ENCODE assay signal across 9 mouse cellular contexts in genomic region chr17:71127464-71128110, GRCm38 (mm10). TPM values are rescaled to one million over a fixed set of nuclear protein-coding genes. Genes with fewer than 3 reads are reported as not detected.
DNase-seq lines count a peak whose midpoint lies in the region; ATAC-seq lines count a peak whose summit lies in the region.
"Had no signal": no experiment of that assay in that cellular context is flagged by ENCODE, and none has a peak within 500 bp of the region (broad histone marks: within the 10 kb centered on the region; RNA-seq: fewer than 3 reads in every experiment).

No protein-coding gene starts in this region.

- intact Hi-C loops in gastrocnemius, postnatal 14 days (cut with DNase I; ENCODE audit: low total_unique reads): no loop called here

- H3K36me3 ChIP-seq in kidney, embryonic 15.5 days: no peaks in the 10 kb centered on the region
- H3K36me3 ChIP-seq in lung, embryonic 16.5 days (ENCODE audit: control insufficient read depth, insufficient read depth, low read length): no peaks in the 10 kb centered on the region
- H3K36me3 ChIP-seq in midbrain, embryonic 13.5 days: no peaks in the 10 kb centered on the region
- H3K36me3 ChIP-seq: neural tube, embryonic 15.5 days had no signal

- 44% methylated on average over 7 of the region's 7 CpGs for WGBS in kidney, embryonic 15.5 days
- WGBS in lung, embryonic 16.5 days: 28% methylated on average over 7 of the region's 7 CpGs
- 85% methylated on average over 7 of the region's 7 CpGs for WGBS in midbrain, embryonic 13.5 days

- no peak overlapping the region for H3K9ac ChIP-seq in kidney, embryonic 15.5 days
- no peak overlapping the region; the same call in 1 of the 2 replicates for H3K9ac ChIP-seq in lung, embryonic 16.5 days (ENCODE audit: low read length)
- H3K9ac ChIP-seq in midbrain, embryonic 13.5 days (replicated peaks): no peak overlapping the region
- H3K9ac ChIP-seq: neural tube, embryonic 15.5 days had no signal

- H3K27ac ChIP-seq in kidney, embryonic 15.5 days: peak overlapping the region; percentile 89
- H3K27ac ChIP-seq in lung, embryonic 16.5 days (ENCODE audit: low read length): peak overlapping the region; percentile 80
- no peak overlapping the region for H3K27ac ChIP-seq in midbrain, embryonic 13.5 days
- H3K27ac ChIP-seq: neural tube, embryonic 15.5 days had no signal

- H3K4me2 ChIP-seq in kidney, embryonic 15.5 days: no peak overlapping the region
- no peak overlapping the region for H3K4me2 ChIP-seq in lung, embryonic 16.5 days (ENCODE audit: low read depth, low read length)
- H3K4me2 ChIP-seq in midbrain, embryonic 13.5 days (replicated peaks): no peak overlapping the region
- H3K4me2 ChIP-seq: neural tube, embryonic 15.5 days had no signal

- H3K4me3 ChIP-seq in kidney, embryonic 15.5 days (replicated peaks): no peak overlapping the region
- H3K4me3 ChIP-seq in lung, embryonic 16.5 days (ENCODE audit: low read length): no peak overlapping the region
- H3K4me3 ChIP-seq in midbrain, embryonic 13.5 days (replicated peaks): no peak overlapping the region
- H3K4me3 ChIP-seq: neural tube, embryonic 15.5 days had no signal

- H3K27me3 ChIP-seq in kidney, embryonic 15.5 days: no peaks in the 10 kb centered on the region
- no peaks in the 10 kb centered on the region for H3K27me3 ChIP-seq in lung, embryonic 16.5 days (ENCODE audit: control insufficient read depth, insufficient read depth, low read depth, low read length)
- no peaks in the 10 kb centered on the region for H3K27me3 ChIP-seq in midbrain, embryonic 13.5 days
- H3K27me3 ChIP-seq: neural tube, embryonic 15.5 days had no signal

- H3K9me3 ChIP-seq in kidney, embryonic 15.5 days (replicated peaks): no peaks in the 10 kb centered on the region
- no peaks in the 10 kb centered on the region for H3K9me3 ChIP-seq in lung, embryonic 16.5 days (ENCODE audit: control insufficient read depth, low read length)
- H3K9me3 ChIP-seq in midbrain, embryonic 13.5 days: no peaks in the 10 kb centered on the region
- H3K9me3 ChIP-seq: neural tube, embryonic 15.5 days had no signal

- peaks cover 70% of the 10 kb centered on the region for H3K4me1 ChIP-seq in kidney, embryonic 15.5 days
- peaks cover 22% of the 10 kb centered on the region for H3K4me1 ChIP-seq in lung, embryonic 16.5 days (replicated peaks; ENCODE audit: control insufficient read depth, insufficient read depth, low read length)
- H3K4me1 ChIP-seq in midbrain, embryonic 13.5 days (replicated peaks): peaks cover 9% of the 10 kb centered on the region

- ATAC-seq in kidney, embryonic 15.5 days (replicated peaks; ENCODE audit: low FRiP score): no peak
- peak; percentile 86 for ATAC-seq in lung, embryonic 16.5 days (ENCODE audit: low read depth)
- no peak for ATAC-seq in midbrain, embryonic 13.5 days

- peak; percentile 24 to 44 for DNase-seq in adrenal gland, adult (ENCODE audit: inconsistent age in 2 of 2, low spot score in 1 of 2)
- DNase-seq in adrenal gland, postnatal 4 days (ENCODE audit: low spot score in 2 of 2): no peak
- DNase-seq in gastrocnemius, postnatal 14 days: peak; percentile 32
- no peak for DNase-seq in cerebellum, adult 8-10 months
- DNase-seq in spleen, postnatal 36 days (ENCODE audit: low spot score in 2 of 2): no peak

RNA-seq across cellular contexts. Expression of gene Lpin2, which starts 54.8 kb away (rescaled TPM):
- total RNA-seq in adrenal gland, postnatal 4 days (2021): 10 to 100 TPM; 55.2 to 63.6 TPM
- 1 to 10 TPM; 6.1 to 6.3 TPM for total RNA-seq in gastrocnemius, postnatal 14 days (2021)
- 70.7 and 75.3 TPM in 2 replicates for polyA plus RNA-seq in kidney, embryonic 15.5 days (2015; fragmentation: Nextera tagmentation; extraction: Ambion mirVana)
- 30.8 and 31.6 TPM in 2 replicates for polyA plus RNA-seq in lung, embryonic 16.5 days (2015; fragmentation: Nextera tagmentation; extraction: Ambion mirVana)
- polyA plus RNA-seq in midbrain, embryonic 13.5 days (2015; fragmentation: Nextera tagmentation; extraction: Ambion mirVana): 35.3 and 35.5 TPM in 2 replicates

Comparison
In these comparisons a context has a peak if more than half of its experiments do, and no peak if none do; other contexts are left out.
1. DNase-seq: peak in adrenal gland, adult (2 of 2) and gastrocnemius, postnatal 14 days (single experiment); none in adrenal gland, postnatal 4 days (0 of 2), cerebellum, adult 8-10 months (single experiment) and spleen, postnatal 36 days (0 of 2).